8 mouse cellular contexts compared by ENCODE assay signal in the genomic region with DNA sequence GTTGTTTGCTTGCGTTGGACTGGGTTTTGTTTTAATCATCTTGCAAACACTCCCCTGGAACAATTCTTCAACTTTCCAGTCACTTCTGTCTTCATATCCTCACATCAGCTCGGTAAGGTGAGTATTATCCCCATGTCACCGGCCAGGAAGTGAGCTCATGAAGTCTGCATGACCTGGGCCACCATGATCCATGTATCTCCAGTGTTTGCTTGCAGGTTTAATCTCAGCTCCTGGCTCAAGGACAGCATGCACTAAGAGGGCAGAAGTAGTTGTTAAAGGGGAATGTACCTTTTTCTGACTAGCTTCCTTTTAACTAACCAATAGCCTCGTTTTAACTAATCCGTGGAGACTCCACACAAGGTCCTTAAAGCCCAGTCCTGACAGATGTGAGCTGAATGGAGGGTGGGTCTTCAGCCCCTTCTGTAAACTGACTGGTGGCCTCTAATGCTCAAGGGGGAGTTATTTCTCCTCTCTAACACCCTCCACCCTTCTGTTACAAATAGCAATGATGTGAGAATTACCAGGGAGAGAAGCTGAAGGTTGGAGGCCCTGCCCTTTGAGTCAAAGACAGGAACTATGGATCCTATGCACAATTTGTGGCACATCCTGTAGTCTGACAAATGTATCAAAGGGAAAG. TPM values are rescaled to one million over a fixed set of nuclear protein-coding genes. Genes with fewer than 3 reads are reported as not detected.
DNase-seq lines count a peak whose midpoint lies in the region; ATAC-seq and TF ChIP-seq lines count a peak whose summit lies in the region.

No protein-coding gene starts in this region.

- H3K4me2 ChIP-seq in forebrain, embryonic 15.5 days (replicated peaks) = peak overlapping the region; percentile 82; the same call in 1 of the 2 replicates
- H3K4me2 ChIP-seq in liver, embryonic 12.5 days = peak overlapping the region; percentile 87

- H3K9ac ChIP-seq in forebrain, embryonic 15.5 days (replicated peaks) = no peak overlapping the region
- H3K9ac ChIP-seq in liver, embryonic 12.5 days = peak overlapping the region; percentile 64; the same call in 1 of the 2 replicates

- WGBS in heart, embryonic 10.5 days = 26% methylated on average over 5 of the region's 5 CpGs
- 25% methylated on average over 5 of the region's 5 CpGs for WGBS in forebrain, embryonic 15.5 days
- WGBS in liver, embryonic 12.5 days (ENCODE audit: insufficient replicate concordance) = 23% methylated on average over 5 of the region's 5 CpGs
- 55% methylated on average over 5 of the region's 5 CpGs for WGBS in thymus, adult 2 months

- TF ChIP-seq POLR2A in thymus, adult 2 months (IDR thresholded peaks at IDR 0.05; ENCODE audit: control insufficient read depth, extremely low read depth, insufficient read depth, low read length, poor library complexity) = no peak

- no peaks in the 10 kb centered on the region for H3K36me3 ChIP-seq in heart, embryonic 10.5 days
- peaks cover 8% of the 10 kb centered on the region for H3K36me3 ChIP-seq in G1E (replicated peaks)
- no peaks in the 10 kb centered on the region for H3K36me3 ChIP-seq in forebrain, embryonic 15.5 days
- no peaks in the 10 kb centered on the region for H3K36me3 ChIP-seq in liver, embryonic 12.5 days
- H3K36me3 ChIP-seq in thymus, adult 2 months (ENCODE audit: control insufficient read depth, insufficient read depth, low read length) = no peaks in the 10 kb centered on the region

- peaks cover 11% of the 10 kb centered on the region; the same call in 1 of the 2 replicates for H3K4me1 ChIP-seq in heart, embryonic 10.5 days
- H3K4me1 ChIP-seq in G1E (ENCODE audit: insufficient read depth, low read depth, low read length) = peaks cover 32% of the 10 kb centered on the region
- peaks cover 17% of the 10 kb centered on the region for H3K4me1 ChIP-seq in forebrain, embryonic 15.5 days
- peaks cover 36% of the 10 kb centered on the region for H3K4me1 ChIP-seq in liver, embryonic 12.5 days
- H3K4me1 ChIP-seq in thymus, adult 2 months (replicated peaks; ENCODE audit: control insufficient read depth, insufficient read depth, low read length) = peaks cover 10% of the 10 kb centered on the region

- peak overlapping the region; percentile 79 for H3K4me3 ChIP-seq in heart, embryonic 10.5 days
- H3K4me3 ChIP-seq in G1E (ENCODE audit: low read depth, low read length) = peak overlapping the region; percentile 87; the same call in 1 of the 2 replicates
- peak overlapping the region; percentile 66 for H3K4me3 ChIP-seq in forebrain, embryonic 15.5 days
- peak overlapping the region; percentile 74 for H3K4me3 ChIP-seq in liver, embryonic 12.5 days
- no peak overlapping the region for H3K4me3 ChIP-seq in thymus, adult 2 months (ENCODE audit: control insufficient read depth, insufficient read depth, low read length)

- no peaks in the 10 kb centered on the region for H3K27me3 ChIP-seq in heart, embryonic 10.5 days (ENCODE audit: insufficient read depth, poor library complexity, severe bottlenecking)
- peaks cover 3% of the 10 kb centered on the region; the same call in 1 of the 2 replicates for H3K27me3 ChIP-seq in G1E (ENCODE audit: insufficient read depth, low read length)
- no peaks in the 10 kb centered on the region for H3K27me3 ChIP-seq in forebrain, embryonic 15.5 days
- H3K27me3 ChIP-seq in liver, embryonic 12.5 days (replicated peaks) = 0 out of 2 replicates have a peak, but pooled peaks cover 6% of the 10 kb centered on the region
- no peaks in the 10 kb centered on the region for H3K27me3 ChIP-seq in thymus, adult 2 months (ENCODE audit: control insufficient read depth, insufficient read depth, low read length)

- peak overlapping the region; percentile 91 for H3K27ac ChIP-seq in heart, embryonic 10.5 days
- H3K27ac ChIP-seq in forebrain, embryonic 15.5 days (replicated peaks) = 0 out of 2 replicates have a peak overlapping the region, but pooled peaks have one; percentile 16
- peak overlapping the region; percentile 36; the same call in 1 of the 2 replicates for H3K27ac ChIP-seq in liver, embryonic 12.5 days
- H3K27ac ChIP-seq in thymus, adult 2 months (ENCODE audit: control insufficient read depth, insufficient read depth, low read length) = no peak overlapping the region

- no peak for DNase-seq in heart, embryonic 10.5 days (ENCODE audit: low spot score)
- no peak for DNase-seq in heart, postnatal 36 days
- no peak for DNase-seq in G1E (ENCODE audit: low spot score)
- no peak for DNase-seq in layer of hippocampus, postnatal 25 days (ENCODE audit: extremely low spot score in 1 of 2, low spot score in 1 of 2)
- no peak for DNase-seq in thymus, adult 2 months
- no peak for DNase-seq in frontal cortex, adult 2 months (ENCODE audit: extremely low spot score in 1 of 2, low spot score in 1 of 2)

- intact Hi-C loops in heart, postnatal 36 days (cut with DNase I) = loop anchor here (1.0 to 2.0 kb wide), 2 partner anchors 18 to 63 kb away; no protein-coding TSS in a partner anchor

- H3K9me3 ChIP-seq in heart, embryonic 10.5 days = no peaks in the 10 kb centered on the region
- H3K9me3 ChIP-seq in G1E (replicated peaks) = no peaks in the 10 kb centered on the region
- H3K9me3 ChIP-seq in forebrain, embryonic 15.5 days = no peaks in the 10 kb centered on the region
- H3K9me3 ChIP-seq in liver, embryonic 12.5 days (replicated peaks) = no peaks in the 10 kb centered on the region

- no peak for TF ChIP-seq CTCF in G1E (IDR thresholded peaks at IDR 0.05; ENCODE audit: low read depth, low read length)
- no peak for TF ChIP-seq CTCF in thymus, adult 2 months (IDR thresholded peaks at IDR 0.05; ENCODE audit: borderline replicate concordance, control insufficient read depth, extremely low read depth, insufficient read depth, low read length, poor library complexity)

- ATAC-seq in G1E (ENCODE audit: extremely low read depth, insufficient number of reproducible peaks, low FRiP score, poor library complexity, severe bottlenecking) = no peak
- ATAC-seq in forebrain, embryonic 15.5 days (replicated peaks) = no peak
- ATAC-seq in liver, embryonic 12.5 days = no peak

RNA-seq across cellular contexts. Expression of a gene that starts 0.9 kb away (rescaled TPM):
- 8.4 and 11.3 TPM in 2 replicates for polyA plus RNA-seq in heart, embryonic 10.5 days (2016; fragmentation: Nextera tagmentation; extraction: Ambion mirVana)
- 10 to 100 TPM; 10.6 to 11.9 TPM for total RNA-seq in heart, postnatal 36 days (2021)
- total RNA-seq in G1E (2014; fragmentation: Nextera tagmentation) (9.8 and 11.9 TPM in 2 replicates), G1E (2017) (13.0 and 13.5 TPM in 2 replicates)
- polyA plus RNA-seq in G1E (2012) = 10.1 and 12.1 TPM in 2 replicates
- 14.0 and 14.1 TPM in 2 replicates for polyA plus RNA-seq in forebrain, embryonic 15.5 days (2015; fragmentation: Nextera tagmentation; extraction: Ambion mirVana)
- 8.5 and 8.6 TPM in 2 replicates for polyA plus RNA-seq in liver, embryonic 12.5 days (2016; fragmentation: Nextera tagmentation; extraction: Ambion mirVana)
- 10 to 100 TPM; 11.3 to 13.1 TPM for total RNA-seq in layer of hippocampus, postnatal 25 days (2021)
- 10.8 and 11.7 TPM in 2 replicates for polyA plus RNA-seq in thymus, adult 2 months (2012; rRNA removed)
- polyA plus RNA-seq in frontal cortex, adult 2 months (2012; rRNA removed) = 9.2 and 9.9 TPM in 2 replicates
